Mouse (Mus musculus) thymus, adult 2 months (tissue): ENCODE data around the gene Strn. TPM values are rescaled to one million over a fixed set of nuclear protein-coding genes. Genes with fewer than 3 reads are reported as not detected.

Experiments used
- DNase-seq: peaks from one replicate; pipeline ENCODE4 v3.0.0; 2021
- H3K27ac ChIP-seq: fragments of 200-500 bp; 2 replicates; pipeline ENCODE4 v1.5.1; 2012; ENCODE audit warnings: low read length, control low read depth; ENCODE audit not compliant: control insufficient read depth, insufficient read depth
- H3K27me3 ChIP-seq: fragments of 200-500 bp; 2 replicates; pipeline ENCODE4 v1.6.1; 2012; ENCODE audit warnings: mild to moderate bottlenecking, low read length, moderate library complexity, mixed read lengths; ENCODE audit not compliant: control insufficient read depth, insufficient read depth
- H3K36me3 ChIP-seq: fragments of 200-500 bp; 2 replicates; pipeline ENCODE4 v1.6.1; 2012; ENCODE audit warnings: mild to moderate bottlenecking, low read length, moderate library complexity; ENCODE audit not compliant: control insufficient read depth, insufficient read depth
- H3K4me1 ChIP-seq: fragments of 200-500 bp; replicated peaks from 2 replicates; pipeline ENCODE4 v1.6.1; 2012; ENCODE audit warnings: low read length; ENCODE audit not compliant: control insufficient read depth, insufficient read depth
- H3K4me3 ChIP-seq: fragments of 200-500 bp; 2 replicates; pipeline ENCODE4 v1.5.1; 2012; ENCODE audit warnings: mild to moderate bottlenecking, low read length, control low read depth, moderate library complexity; ENCODE audit not compliant: control insufficient read depth, insufficient read depth
- CTCF ChIP-seq: fragments of 200-500 bp; IDR thresholded peaks from 2 replicates; pipeline ENCODE4 v1.5.1; 2012; ENCODE audit warnings: mild to moderate bottlenecking, control low read depth, low read length, moderate library complexity, borderline replicate concordance; ENCODE audit not compliant: control insufficient read depth, poor library complexity, insufficient read depth; ENCODE audit errors: extremely low read depth
- POLR2A ChIP-seq: fragments of 200-500 bp; IDR thresholded peaks from 2 replicates; pipeline ENCODE4 v1.6.1; 2012; ENCODE audit warnings: mild to moderate bottlenecking, low read length, control low read depth, moderate library complexity; ENCODE audit not compliant: control insufficient read depth, poor library complexity, insufficient read depth; ENCODE audit errors: extremely low read depth
- WGBS: fragments of 180-500 bp; shearing (Covaris S2); methylation state at CpG from one replicate; pipeline ENCODE4 v1.1.7; 2018; 5-methylcytosine and 5-hydroxymethylcytosine counted together
- polyA plus RNA-seq: library from polyadenylated mRNA; depleted of rRNA; stranded (reverse); fragments of >200 nt; gene quantifications from 2 replicates; pipeline ENCODE4 v1.2.3, GENCODE M21; 2012

The Strn gene
- polyA plus RNA-seq, 1 experiment: 15.5 TPM

- 67% methylated on average over 6 of the region's 6 CpGs for WGBS
- Histone ChIP-seq H3K27ac (no peak overlapping the region), H3K4me1 (no peaks in the 10 kb centered on the region), H3K27me3 (no peaks in the 10 kb centered on the region), H3K36me3 (no peaks in the 10 kb centered on the region; the same call in 1 of the 2 replicates), H3K4me3 (no peak overlapping the region)
- TF ChIP-seq CTCF: no peak
- no peak for DNase-seq
These were observed 12.4 kb downstream of the Strn start for GRCm38 (mm10) chr17:78724461-78725055.

GRCm38 (mm10) chr17:78721690-78722089 lies 15.3 kb downstream of the Strn start:
- no peak for DNase-seq
- TF ChIP-seq CTCF (no peak), POLR2A (no peak)
- H3K27ac ChIP-seq: no peak overlapping the region
- WGBS: 97% methylated on average over 7 of the region's 7 CpGs
- peaks cover 7% of the 10 kb centered on the region for H3K36me3 ChIP-seq
- no peaks in the 10 kb centered on the region for H3K4me1 ChIP-seq
- H3K27me3 ChIP-seq: no peaks in the 10 kb centered on the region
- H3K4me3 ChIP-seq: no peak overlapping the region

- Histone ChIP-seq H3K27me3 (no peaks in the 10 kb centered on the region), H3K4me1 (no peaks in the 10 kb centered on the region), H3K27ac (no peak overlapping the region), H3K4me3 (no peak overlapping the region), H3K36me3 (peaks cover 7% of the 10 kb centered on the region)
- 95% methylated on average over 13 of the region's 13 CpGs for WGBS
- DNase-seq: no peak
- TF ChIP-seq CTCF (no peak), POLR2A (no peak)
These were observed 17.9 kb downstream of the Strn start for GRCm38 (mm10) chr17:78719086-78719485.

- WGBS: 94% methylated on average over 2 of the region's 2 CpGs
- no peak for DNase-seq
- no peak overlapping the region for H3K4me3 ChIP-seq
- H3K27ac ChIP-seq: no peak overlapping the region
- no peaks in the 10 kb centered on the region for H3K27me3 ChIP-seq
- H3K4me1 ChIP-seq: no peaks in the 10 kb centered on the region
- TF ChIP-seq POLR2A (no peak), CTCF (no peak)
- no peaks in the 10 kb centered on the region for H3K36me3 ChIP-seq
These were observed 26.7 kb downstream of the Strn start for GRCm38 (mm10) chr17:78710258-78710657.

GRCm38 (mm10) chr17:78708422-78708821 lies 28.6 kb downstream of the Strn start:
- no peak overlapping the region for H3K27ac ChIP-seq
- no peak overlapping the region for H3K4me3 ChIP-seq
- 58% methylated on average over 7 of the region's 7 CpGs for WGBS
- H3K36me3 ChIP-seq: no peaks in the 10 kb centered on the region
- H3K4me1 ChIP-seq: no peaks in the 10 kb centered on the region
- no peak for TF ChIP-seq POLR2A
- no peak for TF ChIP-seq CTCF
- no peak for DNase-seq
- no peaks in the 10 kb centered on the region for H3K27me3 ChIP-seq

- 96% methylated on average over 7 of the region's 7 CpGs for WGBS
- Histone ChIP-seq H3K27me3 (no peaks in the 10 kb centered on the region), H3K36me3 (no peaks in the 10 kb centered on the region; the same call in 1 of the 2 replicates), H3K4me1 (no peaks in the 10 kb centered on the region), H3K27ac (no peak overlapping the region), H3K4me3 (no peak overlapping the region)
- no peak for DNase-seq
- no peak for TF ChIP-seq CTCF
These were observed 34.0 kb downstream of the Strn start for GRCm38 (mm10) chr17:78702988-78703387.

GRCm38 (mm10) chr17:78698965-78699364 lies 38.0 kb downstream of the Strn start:
- Histone ChIP-seq H3K27me3 (no peaks in the 10 kb centered on the region), H3K27ac (no peak overlapping the region), H3K36me3 (no peaks in the 10 kb centered on the region; the same call in 1 of the 2 replicates), H3K4me1 (no peaks in the 10 kb centered on the region), H3K4me3 (no peak overlapping the region)
- WGBS: 97% methylated on average over 1 of the region's 1 CpGs
- no peak for DNase-seq
- TF ChIP-seq POLR2A (no peak), CTCF (no peak)
